Mouse (Mus musculus) thymus, postnatal 0 days (tissue): ENCODE results near the gene Ly6f. TPM values are rescaled to one million over a fixed set of nuclear protein-coding genes. Genes with fewer than 3 reads are reported as not detected.
"Not testable (repeated sequence)": the region's sequence is repeated elsewhere in the genome, so short reads cannot be mapped to it uniquely, and the experiment has no call there.

ENCODE experiments used
- DNase-seq: peaks from one replicate; pipeline ENCODE4 v3.0.0-alpha.2; 2015; ENCODE audit warnings: low spot score
- polyA plus RNA-seq: library from polyadenylated mRNA; unstranded; fragments of >200 nt; fragmentation: Nextera tagmentation; extraction: Ambion mirVana; gene quantifications from 2 replicates; pipeline ENCODE4 v1.2.1, GENCODE M21; 2015

Ly6f gene
- polyA plus RNA-seq = 0.52 and 0.73 TPM in 2 replicates

GRCm38 (mm10) chr15:75268121-75268520 lies at the start of gene Ly6f:
TSS of gene Ly6f (plus strand) at chr15:75268421.
- no peak for DNase-seq

DNA sequence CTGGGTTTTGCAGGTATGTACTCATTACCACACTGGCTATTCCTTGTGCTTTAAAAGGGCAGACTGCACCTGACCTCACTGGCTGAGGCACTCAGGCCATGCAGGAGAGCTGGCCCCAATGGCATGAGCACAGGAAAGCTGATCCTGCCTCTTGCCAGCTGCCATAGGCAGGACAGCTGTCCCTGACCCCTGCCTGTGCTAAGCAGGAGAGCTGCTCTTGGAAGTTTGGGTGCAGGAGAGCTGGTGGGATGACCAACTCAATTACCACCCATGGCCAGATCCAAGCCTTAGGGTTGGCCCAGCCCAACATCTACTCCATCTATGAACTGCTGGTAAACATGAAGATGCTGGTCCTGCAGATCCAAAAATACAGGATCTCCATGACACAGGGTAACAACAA lies 46.3 kb upstream of the Ly6f start:
- DNase-seq = no peak

- no peak for DNase-seq
Measured at GRCm38 (mm10) chr15:75237736-75238288, 30.4 kb upstream of the Ly6f start.

DNA sequence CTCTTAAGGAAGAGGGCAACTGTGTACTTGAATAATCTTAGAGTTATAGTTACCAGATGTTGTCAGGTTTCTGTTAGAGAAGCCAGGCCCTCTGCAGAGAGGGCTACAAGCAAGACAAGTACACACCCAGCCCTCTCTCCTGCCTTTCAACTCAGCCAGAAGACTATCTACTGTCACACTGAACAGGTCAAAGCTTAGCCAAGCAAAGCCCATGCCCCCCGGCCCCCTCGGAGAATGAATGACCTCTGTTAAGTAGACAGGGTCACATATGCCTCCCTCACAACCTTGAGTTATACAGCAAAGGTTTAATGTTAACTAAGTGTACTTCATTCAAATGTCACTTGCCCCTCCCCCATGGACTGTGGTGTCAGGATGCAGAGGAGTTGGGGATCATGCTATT lies 27.7 kb upstream of the Ly6f start:
- no peak for DNase-seq

DNA sequence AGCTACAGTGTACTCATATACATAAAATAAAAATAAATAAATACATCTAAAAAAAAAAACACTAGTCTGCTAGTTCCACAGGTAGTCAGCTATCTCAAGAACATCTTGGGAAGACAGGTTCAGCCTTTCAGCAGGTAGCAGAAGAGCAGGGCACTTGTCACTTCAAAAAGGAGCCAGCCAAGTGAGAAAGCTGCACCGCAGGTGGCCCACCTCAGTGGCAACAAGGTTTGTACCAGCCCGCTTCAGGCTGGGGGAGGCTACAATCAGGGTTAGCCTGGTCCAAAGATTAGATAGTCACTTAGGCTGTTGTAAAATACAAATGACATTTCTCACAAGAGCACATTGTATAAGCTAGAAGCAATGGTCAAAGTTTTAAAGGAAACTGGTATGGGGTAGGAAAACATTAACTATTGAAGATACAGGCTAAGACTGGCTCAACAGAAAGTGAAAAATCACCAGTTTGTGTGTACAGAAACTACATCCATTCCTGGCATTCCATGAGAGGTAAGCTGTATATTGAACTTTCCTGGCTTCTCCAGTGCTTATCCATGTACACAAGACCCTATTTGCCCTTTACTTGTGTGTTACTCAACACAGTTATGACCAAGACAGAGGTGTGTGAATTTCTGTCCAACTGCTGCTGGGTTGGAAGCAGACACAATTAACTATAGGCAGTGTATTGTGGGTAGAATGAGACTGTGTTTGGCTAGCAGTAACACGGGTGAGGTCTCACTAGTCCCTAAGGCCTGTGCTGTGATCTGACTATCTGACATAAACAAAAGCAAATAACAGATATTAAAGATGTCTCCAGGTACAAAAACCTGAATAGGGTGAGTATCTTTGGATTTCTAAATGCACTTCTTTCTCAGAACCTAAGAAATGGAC lies 25.2 kb upstream of the Ly6f start:
- no peak for DNase-seq

GRCm38 (mm10) chr15:75254671-75255070 lies 13.6 kb upstream of the Ly6f start:
- DNase-seq = no peak

- DNase-seq = no peak
Measured at GRCm38 (mm10) chr15:75265863-75266262, 2.4 kb upstream of the Ly6f start.

DNA sequence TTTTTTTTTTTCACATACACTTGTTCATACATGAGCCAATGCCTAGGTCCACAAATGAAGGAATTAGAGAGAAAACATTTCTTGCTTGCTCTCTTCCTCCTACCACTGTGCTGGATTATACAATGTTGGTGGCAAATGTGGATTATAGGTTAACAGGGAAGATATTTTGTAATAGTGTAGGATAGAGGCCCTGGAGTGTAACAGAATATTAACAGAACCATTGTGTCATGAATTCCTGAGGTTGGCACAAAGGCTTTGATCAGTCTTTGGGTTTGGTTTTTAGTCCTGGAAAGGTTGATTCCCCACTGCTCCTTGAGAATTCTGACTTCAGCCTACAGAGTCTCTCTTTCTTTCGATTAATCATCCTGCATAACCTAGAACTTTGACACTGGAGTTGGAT lies 1.6 kb upstream of the Ly6f start:
- DNase-seq = no peak

GRCm38 (mm10) chr15:75268916-75269829 lies 952 bp downstream of the Ly6f start:
- no peak for DNase-seq

- no peak for DNase-seq
Measured at GRCm38 (mm10) chr15:75270169-75270568, 1.9 kb downstream of the Ly6f start.

GRCm38 (mm10) chr15:75270691-75271362 lies 2.6 kb downstream of the Ly6f start:
- no peak for DNase-seq

- no peak for DNase-seq
Measured at GRCm38 (mm10) chr15:75271426-75271825, 3.2 kb downstream of the Ly6f start.

DNA sequence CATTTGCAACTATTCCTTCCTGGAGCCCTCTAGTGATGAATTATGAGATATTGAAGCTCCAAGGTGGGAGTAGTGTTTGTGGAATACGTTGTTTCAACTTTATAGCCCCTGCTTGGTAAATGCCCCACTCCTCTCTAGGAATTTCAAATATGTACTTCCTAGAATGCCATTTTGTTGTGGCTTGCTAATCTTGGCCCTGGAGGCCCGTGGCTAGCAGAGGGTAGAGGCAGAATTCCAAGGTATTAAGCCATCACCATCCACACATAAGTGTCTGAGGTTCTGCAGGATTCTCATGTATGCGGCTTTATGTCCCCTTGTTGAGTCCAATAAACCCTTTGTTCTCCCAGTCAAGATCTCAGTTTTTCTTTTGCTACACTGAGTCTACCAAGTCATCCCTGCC lies 3.7 kb downstream of the Ly6f start:
- DNase-seq = no peak

DNA sequence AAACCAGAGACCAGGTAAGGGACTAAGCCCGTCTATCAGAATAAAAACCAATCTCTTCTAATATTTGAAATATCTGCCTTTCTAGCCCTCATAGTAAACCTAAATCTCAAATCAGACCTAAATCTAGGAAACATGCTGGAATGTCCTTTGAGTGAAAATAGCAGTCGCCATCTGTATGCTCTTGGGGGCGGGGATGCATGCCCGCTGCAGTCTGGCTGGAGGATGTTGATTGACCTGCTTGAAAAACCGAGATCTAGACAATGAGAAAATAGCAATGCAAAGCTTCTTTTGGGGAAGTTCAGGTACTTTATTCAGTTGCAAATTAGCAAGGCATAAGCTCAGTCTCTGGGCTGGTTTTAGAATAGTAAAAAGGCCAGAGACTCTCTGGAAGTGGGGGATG lies 13.8 kb downstream of the Ly6f start:
- not testable (repeated sequence) for DNase-seq

- DNase-seq = not testable (repeated sequence)
Measured at GRCm38 (mm10) chr15:75286512-75286911, 18.3 kb downstream of the Ly6f start.

GRCm38 (mm10) chr15:75292377-75292776 lies 24.2 kb downstream of the Ly6f start:
- DNase-seq = no peak

GRCm38 (mm10) chr15:75293873-75294385 lies 25.7 kb downstream of the Ly6f start:
- no peak for DNase-seq

- no peak for DNase-seq
Measured at GRCm38 (mm10) chr15:75306101-75306500, 37.9 kb downstream of the Ly6f start.

GRCm38 (mm10) chr15:75309186-75309585 lies 41.0 kb downstream of the Ly6f start:
- no peak for DNase-seq

- no peak for DNase-seq
Measured at GRCm38 (mm10) chr15:75309946-75310345, 41.7 kb downstream of the Ly6f start.

GRCm38 (mm10) chr15:75314421-75314820 lies 46.2 kb downstream of the Ly6f start:
- no peak for DNase-seq
